3 mouse cellular contexts compared by ENCODE assay signal in genomic region chr14:77928653-77929052, GRCm38 (mm10).
"Had no signal": no experiment of that assay in that cellular context is flagged by ENCODE, and none has a peak within 500 bp of the region (broad histone marks: within the 10 kb centered on the region; RNA-seq: fewer than 3 reads in every experiment).

No protein-coding gene starts in this region.

- ATAC-seq: hindbrain, postnatal 0 days; intestine, embryonic 16.5 days; liver, embryonic 12.5 days had no signal
